Comparison of ENCODE assay signal across 8 mouse cellular contexts in the genomic region with DNA sequence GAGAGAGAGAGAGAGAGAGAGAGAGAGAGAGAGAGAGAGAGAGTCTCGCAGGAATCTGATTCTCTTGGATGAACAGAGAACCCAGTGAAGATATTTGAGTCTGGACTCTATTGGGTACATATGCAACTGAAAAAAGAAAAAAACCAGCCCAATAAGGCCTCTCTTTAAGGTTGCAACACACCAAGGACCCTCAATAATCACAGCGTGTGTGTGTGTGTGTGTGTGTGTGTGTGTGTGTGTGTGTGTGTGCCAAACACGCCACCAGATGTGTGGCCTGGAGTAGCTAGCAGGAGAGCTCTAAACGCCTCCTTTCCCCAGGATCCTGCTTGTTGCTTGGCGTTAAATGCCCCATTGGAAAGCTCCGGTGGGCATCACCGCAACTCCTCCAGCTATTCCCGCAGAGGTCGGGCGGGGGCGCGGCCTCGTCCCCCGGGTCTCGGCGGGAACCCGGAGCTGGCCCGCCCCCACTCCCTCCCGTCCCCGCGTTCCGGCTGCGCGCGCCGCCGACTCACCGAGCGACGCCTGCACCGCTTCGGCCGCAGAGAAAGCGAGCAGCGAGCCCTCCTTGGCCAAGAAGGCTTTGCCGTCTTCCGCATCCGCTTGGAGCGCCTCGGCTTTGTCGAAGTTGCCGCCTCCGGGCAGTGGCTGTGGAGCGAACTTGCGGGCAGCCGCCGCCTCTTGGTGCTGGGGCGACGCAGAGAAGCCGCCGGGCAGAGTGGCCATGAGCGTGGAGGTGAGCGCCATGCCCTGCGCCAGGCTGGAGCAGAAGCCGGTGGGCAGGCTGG. TPM values are rescaled to one million over a fixed set of nuclear protein-coding genes. Genes with fewer than 3 reads are reported as not detected.
DNase-seq lines count a peak whose midpoint lies in the region; ATAC-seq and TF ChIP-seq lines count a peak whose summit lies in the region.

No protein-coding gene starts in this region.

- peaks cover 56% of the 10 kb centered on the region for H3K4me1 ChIP-seq in kidney, embryonic 15.5 days
- H3K4me1 ChIP-seq in embryonic facial prominence, embryonic 11.5 days (ENCODE audit: control insufficient read depth, insufficient read depth, low read length) = peaks cover 7% of the 10 kb centered on the region
- H3K4me1 ChIP-seq in hindbrain, postnatal 0 days (ENCODE audit: insufficient read depth, low read length) = 0 out of 2 replicates have a peak, but pooled peaks cover 6% of the 10 kb centered on the region
- peaks cover 31% of the 10 kb centered on the region for H3K4me1 ChIP-seq in midbrain, embryonic 11.5 days (ENCODE audit: control insufficient read depth, insufficient read depth, low read length)

- peak overlapping the region; percentile 47 for H3K4me3 ChIP-seq in kidney, embryonic 15.5 days (replicated peaks)
- peak overlapping the region; percentile 50 for H3K4me3 ChIP-seq in embryonic facial prominence, embryonic 11.5 days (ENCODE audit: low read depth, low read length)
- H3K4me3 ChIP-seq in hindbrain, postnatal 0 days (ENCODE audit: low read length) = peak overlapping the region; percentile 43
- H3K4me3 ChIP-seq in midbrain, embryonic 11.5 days (ENCODE audit: low read depth, low read length) = peak overlapping the region; percentile 39

- H3K27ac ChIP-seq in kidney, embryonic 15.5 days = no peak overlapping the region
- no peak overlapping the region for H3K27ac ChIP-seq in embryonic facial prominence, embryonic 11.5 days (replicated peaks; ENCODE audit: low read depth, low read length)
- peak overlapping the region; percentile 48; the same call in 1 of the 2 replicates for H3K27ac ChIP-seq in hindbrain, postnatal 0 days
- no peak overlapping the region for H3K27ac ChIP-seq in midbrain, embryonic 11.5 days (ENCODE audit: low read depth, low read length)

- peaks cover 99% of the 10 kb centered on the region for H3K27me3 ChIP-seq in kidney, embryonic 15.5 days
- peaks cover 67% of the 10 kb centered on the region for H3K27me3 ChIP-seq in embryonic facial prominence, embryonic 11.5 days (ENCODE audit: control insufficient read depth, insufficient read depth, low read length)
- peaks cover 59% of the 10 kb centered on the region for H3K27me3 ChIP-seq in hindbrain, postnatal 0 days (ENCODE audit: insufficient read depth, low read length)
- peaks cover 98% of the 10 kb centered on the region for H3K27me3 ChIP-seq in midbrain, embryonic 11.5 days (ENCODE audit: control insufficient read depth, insufficient read depth, low read length)

- H3K9me3 ChIP-seq in kidney, embryonic 15.5 days (replicated peaks) = no peaks in the 10 kb centered on the region
- no peaks in the 10 kb centered on the region for H3K9me3 ChIP-seq in embryonic facial prominence, embryonic 11.5 days (replicated peaks; ENCODE audit: control insufficient read depth, low read length)
- no peaks in the 10 kb centered on the region for H3K9me3 ChIP-seq in hindbrain, postnatal 0 days (ENCODE audit: low read length)
- no peaks in the 10 kb centered on the region for H3K9me3 ChIP-seq in midbrain, embryonic 11.5 days (ENCODE audit: control insufficient read depth, low read length)

- under 1% methylated on average over 55 of the region's 55 CpGs for WGBS in kidney, embryonic 15.5 days
- under 1% methylated on average over 49 of the region's 55 CpGs for whole genome bisulfite sequencing in embryonic facial prominence, embryonic 11.5 days
- under 1% methylated on average over 52 of the region's 55 CpGs for WGBS in hindbrain, postnatal 0 days
- under 1% methylated on average over 54 of the region's 55 CpGs for WGBS in midbrain, embryonic 11.5 days

- 0 out of 2 replicates have a peak, but pooled peaks have one; percentile 16 for ATAC-seq in kidney, embryonic 15.5 days (replicated peaks; ENCODE audit: low FRiP score)
- ATAC-seq in embryonic facial prominence, embryonic 11.5 days (replicated peaks; ENCODE audit: insufficient number of reproducible peaks, low FRiP score, low TSS enrichment, low read depth) = no peak; the same call in 1 of the 2 replicates
- ATAC-seq in hindbrain, postnatal 0 days = no peak
- ATAC-seq in midbrain, embryonic 11.5 days (ENCODE audit: low FRiP score) = 0 out of 2 replicates have a peak, but pooled peaks have one; percentile 6
- no peak for ATAC-seq in erythroblast, adult 5-6 weeks (replicated peaks; ENCODE audit: low FRiP score, poor library complexity, severe bottlenecking)

- DNase-seq in kidney, adult 9 months = no peak
- DNase-seq in embryonic facial prominence, embryonic 11.5 days (ENCODE audit: low spot score) = peak; percentile 55
- peak; percentile 34 for DNase-seq in hindbrain, postnatal 0 days (ENCODE audit: low spot score)
- DNase-seq in midbrain, embryonic 11.5 days (ENCODE audit: low spot score, missing footprints) = peak; percentile 96
- no peak for DNase-seq in spleen, postnatal 4 days (ENCODE audit: low spot score in 2 of 2)
- DNase-seq in cerebellum, postnatal 14 days = no peak

- H3K9ac ChIP-seq in kidney, embryonic 15.5 days = no peak overlapping the region; the same call in 1 of the 2 replicates
- H3K9ac ChIP-seq in embryonic facial prominence, embryonic 11.5 days (replicated peaks; ENCODE audit: low read length) = peak overlapping the region; percentile 57
- H3K9ac ChIP-seq in hindbrain, postnatal 0 days (replicated peaks; ENCODE audit: low read length) = peak overlapping the region; percentile 49
- H3K9ac ChIP-seq in midbrain, embryonic 11.5 days (ENCODE audit: low read length) = peak overlapping the region; percentile 43

- peak overlapping the region; percentile 79 for H3K4me2 ChIP-seq in kidney, embryonic 15.5 days
- peak overlapping the region; percentile 88 for H3K4me2 ChIP-seq in embryonic facial prominence, embryonic 11.5 days (ENCODE audit: low read depth, low read length)
- peak overlapping the region; percentile 57 for H3K4me2 ChIP-seq in hindbrain, postnatal 0 days (ENCODE audit: low read depth, low read length)
- peak overlapping the region; percentile 58 for H3K4me2 ChIP-seq in midbrain, embryonic 11.5 days

- no peaks in the 10 kb centered on the region for H3K36me3 ChIP-seq in kidney, embryonic 15.5 days
- no peaks in the 10 kb centered on the region for H3K36me3 ChIP-seq in embryonic facial prominence, embryonic 11.5 days (replicated peaks; ENCODE audit: control insufficient read depth, insufficient read depth, low read depth, low read length)
- no peaks in the 10 kb centered on the region for H3K36me3 ChIP-seq in hindbrain, postnatal 0 days (ENCODE audit: insufficient read depth, low read length)
- H3K36me3 ChIP-seq in midbrain, embryonic 11.5 days (ENCODE audit: control insufficient read depth, insufficient read depth, low read length) = no peaks in the 10 kb centered on the region

- TF ChIP-seq CTCF in hindbrain, postnatal 0 days (IDR thresholded peaks at IDR 0.05; ENCODE audit: low read depth) = no peak

RNA-seq across cellular contexts. Expression of gene Gbx2, which starts 1.1 kb away (rescaled TPM):
- polyA plus RNA-seq in kidney, embryonic 15.5 days (2015; fragmentation: Nextera tagmentation; extraction: Ambion mirVana) = 0.10 TPM in 1 of 2 replicates, not detected in the other
- 5.5 and 7.2 TPM in 2 replicates for polyA plus RNA-seq in embryonic facial prominence, embryonic 11.5 days (2014; fragmentation: Nextera tagmentation; extraction: Ambion mirVana)
- 22.1 and 27.7 TPM in 2 replicates for total RNA-seq in hindbrain, postnatal 0 days (2014; rRNA removed)
- polyA plus RNA-seq in hindbrain, postnatal 0 days (2015; fragmentation: Nextera tagmentation; extraction: Ambion mirVana) = 25.6 and 26.9 TPM in 2 replicates
- polyA plus RNA-seq in midbrain, embryonic 11.5 days (2014; fragmentation: Nextera tagmentation; extraction: Ambion mirVana) = 9.6 TPM in 2 replicates
- 1.0 TPM in 1 of 2 replicates, not detected in the other for total RNA-seq in erythroblast, adult 5-6 weeks (2015; ENCODE audit: low replicate concordance)
- not detected in 2 replicates for total RNA-seq in erythroblast, adult 5-6 weeks (2017; ENCODE audit: low replicate concordance)

Comparison
In these comparisons a context has a peak if more than half of its experiments do, and no peak if none do; other contexts are left out.
1. ATAC-seq: peak in kidney, embryonic 15.5 days (single experiment) and midbrain, embryonic 11.5 days (single experiment); none in embryonic facial prominence, embryonic 11.5 days (single experiment), hindbrain, postnatal 0 days (single experiment) and erythroblast, adult 5-6 weeks (single experiment).
2. DNase-seq: peak in embryonic facial prominence, embryonic 11.5 days (single experiment), hindbrain, postnatal 0 days (single experiment) and midbrain, embryonic 11.5 days (single experiment); none in kidney, adult 9 months (single experiment), spleen, postnatal 4 days (0 of 2) and cerebellum, postnatal 14 days (0 of 2).
3. Peak in every context shown above with its lines, with median percentiles within 50 percentile points of each other: H3K4me2 ChIP-seq and H3K4me3 ChIP-seq.